Mouse (Mus musculus): Measurements from ENCODE around the gene Sstr3. TPM values are rescaled to one million over a fixed set of nuclear protein-coding genes. Genes with fewer than 3 reads are reported as not detected.

The Sstr3 gene
- polyA plus RNA-seq, 1 experiment from 2014 or later = 0.61 TPM

- Histone ChIP-seq H3K9ac (no peak overlapping the region), H3K9me3 (no peaks in the 10 kb centered on the region), H3K4me1 (replicated peaks) (peaks cover 19% of the 10 kb centered on the region), H3K27ac (replicated peaks) (no peak overlapping the region), H3K4me3 (no peak overlapping the region), H3K4me2 (no peak overlapping the region), H3K36me3 (no peaks in the 10 kb centered on the region), H3K27me3 (no peaks in the 10 kb centered on the region)
- no peak for ATAC-seq (ENCODE audit: low FRiP score, low read depth)
- whole genome bisulfite sequencing = 52% methylated on average over 4 of the region's 4 CpGs
Observed at GRCm38 (mm10) chr15:78576284-78576810, 31.9 kb upstream of the Sstr3 start.

- Histone ChIP-seq H3K9ac (no peak within 1 kb of the TSS), H3K9me3 (no peaks in the 10 kb centered on the region), H3K4me2 (no peak within 1 kb of the TSS), H3K36me3 (no peaks in the 10 kb centered on the region), H3K4me3 (no peak within 1 kb of the TSS), H3K27me3 (no peaks in the 10 kb centered on the region), H3K27ac (replicated peaks) (no peak within 1 kb of the TSS), H3K4me1 (replicated peaks) (no peaks in the 10 kb centered on the region)
- WGBS = 84% methylated on average over 8 of the region's 8 CpGs
- no peak for ATAC-seq (ENCODE audit: low FRiP score, low read depth)
Observed at GRCm38 (mm10) chr15:78572658-78573397, 28.3 kb upstream of the Sstr3 start, which contains the start of gene Rac2. Gene Rac2, minus strand, starts transcription at chr15:78572783.

- Histone ChIP-seq H3K4me3 (no peak overlapping the region), H3K27me3 (no peaks in the 10 kb centered on the region), H3K4me1 (replicated peaks) (no peaks in the 10 kb centered on the region), H3K9me3 (no peaks in the 10 kb centered on the region), H3K9ac (no peak overlapping the region), H3K36me3 (no peaks in the 10 kb centered on the region), H3K27ac (replicated peaks) (no peak overlapping the region), H3K4me2 (no peak overlapping the region)
- WGBS = 91% methylated on average over 5 of the region's 5 CpGs
- ATAC-seq (ENCODE audit: low FRiP score, low read depth) = no peak
Observed at GRCm38 (mm10) chr15:78572270-78572600, 27.8 kb upstream of the Sstr3 start.

GRCm38 (mm10) chr15:78571554-78572269 lies 27.2 kb upstream of the Sstr3 start:
- Histone ChIP-seq H3K4me3 (no peak overlapping the region), H3K9me3 (no peaks in the 10 kb centered on the region), H3K36me3 (no peaks in the 10 kb centered on the region), H3K27ac (replicated peaks) (no peak overlapping the region), H3K9ac (no peak overlapping the region), H3K4me2 (no peak overlapping the region), H3K4me1 (replicated peaks) (no peaks in the 10 kb centered on the region), H3K27me3 (no peaks in the 10 kb centered on the region)
- no peak for ATAC-seq (ENCODE audit: low FRiP score, low read depth)
- WGBS = 71% methylated on average over 16 of the region's 16 CpGs

- Histone ChIP-seq H3K36me3 (no peaks in the 10 kb centered on the region), H3K27me3 (no peaks in the 10 kb centered on the region), H3K4me3 (no peak overlapping the region), H3K4me2 (no peak overlapping the region), H3K9ac (no peak overlapping the region), H3K9me3 (no peaks in the 10 kb centered on the region), H3K4me1 (replicated peaks) (no peaks in the 10 kb centered on the region), H3K27ac (replicated peaks) (no peak overlapping the region)
- no peak for ATAC-seq (ENCODE audit: low FRiP score, low read depth)
- 90% methylated on average over 5 of the region's 5 CpGs for WGBS
Observed at GRCm38 (mm10) chr15:78570170-78570569, 25.7 kb upstream of the Sstr3 start.

GRCm38 (mm10) chr15:78567608-78568120 lies 23.2 kb upstream of the Sstr3 start:
- H3K36me3 ChIP-seq = no peaks in the 10 kb centered on the region
- no peaks in the 10 kb centered on the region for H3K27me3 ChIP-seq
- no peak overlapping the region for H3K4me2 ChIP-seq
- ATAC-seq (ENCODE audit: low FRiP score, low read depth) = no peak
- 69% methylated on average over 9 of the region's 9 CpGs for WGBS
- H3K9me3 ChIP-seq = no peaks in the 10 kb centered on the region
- H3K27ac ChIP-seq (replicated peaks) = no peak overlapping the region
- H3K4me3 ChIP-seq = no peak overlapping the region
- H3K4me1 ChIP-seq (replicated peaks) = no peaks in the 10 kb centered on the region
- no peak overlapping the region for H3K9ac ChIP-seq

- Histone ChIP-seq H3K4me2 (no peak overlapping the region), H3K36me3 (no peaks in the 10 kb centered on the region), H3K9me3 (no peaks in the 10 kb centered on the region), H3K4me3 (no peak overlapping the region), H3K4me1 (replicated peaks) (no peaks in the 10 kb centered on the region), H3K9ac (no peak overlapping the region), H3K27ac (replicated peaks) (no peak overlapping the region), H3K27me3 (no peaks in the 10 kb centered on the region)
- 73% methylated on average over 11 of the region's 11 CpGs for WGBS
- no peak for ATAC-seq (ENCODE audit: low FRiP score, low read depth)
Observed at GRCm38 (mm10) chr15:78564764-78565435, 20.4 kb upstream of the Sstr3 start.

GRCm38 (mm10) chr15:78563937-78564336 lies 19.5 kb upstream of the Sstr3 start:
- H3K4me1 ChIP-seq (replicated peaks) = no peaks in the 10 kb centered on the region
- no peak overlapping the region for H3K9ac ChIP-seq
- ATAC-seq (ENCODE audit: low FRiP score, low read depth) = no peak
- H3K27ac ChIP-seq (replicated peaks) = no peak overlapping the region
- no peak overlapping the region for H3K4me3 ChIP-seq
- H3K27me3 ChIP-seq = no peaks in the 10 kb centered on the region
- WGBS = 89% methylated on average over 5 of the region's 5 CpGs
- no peaks in the 10 kb centered on the region for H3K9me3 ChIP-seq
- H3K36me3 ChIP-seq = no peaks in the 10 kb centered on the region
- H3K4me2 ChIP-seq = no peak overlapping the region

- Histone ChIP-seq H3K9me3 (no peaks in the 10 kb centered on the region), H3K4me3 (no peak overlapping the region), H3K4me1 (replicated peaks) (no peaks in the 10 kb centered on the region), H3K36me3 (no peaks in the 10 kb centered on the region), H3K27me3 (no peaks in the 10 kb centered on the region), H3K27ac (replicated peaks) (no peak overlapping the region), H3K9ac (no peak overlapping the region), H3K4me2 (no peak overlapping the region)
- WGBS = 96% methylated on average over 3 of the region's 3 CpGs
- ATAC-seq (ENCODE audit: low FRiP score, low read depth) = no peak
Observed at GRCm38 (mm10) chr15:78563344-78563743, 18.9 kb upstream of the Sstr3 start.

GRCm38 (mm10) chr15:78559141-78559979 lies 14.9 kb upstream of the Sstr3 start:
- Histone ChIP-seq H3K4me1 (replicated peaks) (no peaks in the 10 kb centered on the region), H3K27ac (replicated peaks) (no peak overlapping the region)
- 67% methylated on average over 11 of the region's 11 CpGs for WGBS

GRCm38 (mm10) chr15:78557693-78558535 lies 13.4 kb upstream of the Sstr3 start:
- H3K9ac ChIP-seq = no peak overlapping the region
- no peak overlapping the region for H3K4me3 ChIP-seq
- no peaks in the 10 kb centered on the region for H3K4me1 ChIP-seq (replicated peaks)
- no peaks in the 10 kb centered on the region for H3K27me3 ChIP-seq
- no peak overlapping the region for H3K4me2 ChIP-seq
- 70% methylated on average over 10 of the region's 10 CpGs for WGBS
- no peak for ATAC-seq (ENCODE audit: low FRiP score, low read depth)
- H3K9me3 ChIP-seq = no peaks in the 10 kb centered on the region
- no peak overlapping the region for H3K27ac ChIP-seq (replicated peaks)
- H3K36me3 ChIP-seq = no peaks in the 10 kb centered on the region

More at GRCm38 (mm10) chr15:78559141-78559979, 14.9 kb upstream of the Sstr3 start:
- Histone ChIP-seq H3K27me3 (no peaks in the 10 kb centered on the region), H3K9ac (no peak overlapping the region), H3K9me3 (no peaks in the 10 kb centered on the region), H3K36me3 (no peaks in the 10 kb centered on the region), H3K4me2 (no peak overlapping the region), H3K4me3 (no peak overlapping the region)
- no peak for ATAC-seq (ENCODE audit: low FRiP score, low read depth)
